Mouse (Mus musculus) brain, adult 2 months (tissue): Measurements from ENCODE around the gene Cavin1.
"Not testable (repeated sequence)": the region's sequence is repeated elsewhere in the genome, so short reads cannot be mapped to it uniquely, and the experiment has no call there.

Experiments
- DNase-seq: peaks from one replicate; pipeline ENCODE4 v3.0.0; 2011; ENCODE audit warnings: low read depth, low spot score

Gene Cavin1

GRCm38 (mm10) chr11:100970557-100970937 is at the start of gene Cavin1:
Gene Cavin1, minus strand, starts transcription at chr11:100970887.
- DNase-seq: peak; percentile 53

DNA sequence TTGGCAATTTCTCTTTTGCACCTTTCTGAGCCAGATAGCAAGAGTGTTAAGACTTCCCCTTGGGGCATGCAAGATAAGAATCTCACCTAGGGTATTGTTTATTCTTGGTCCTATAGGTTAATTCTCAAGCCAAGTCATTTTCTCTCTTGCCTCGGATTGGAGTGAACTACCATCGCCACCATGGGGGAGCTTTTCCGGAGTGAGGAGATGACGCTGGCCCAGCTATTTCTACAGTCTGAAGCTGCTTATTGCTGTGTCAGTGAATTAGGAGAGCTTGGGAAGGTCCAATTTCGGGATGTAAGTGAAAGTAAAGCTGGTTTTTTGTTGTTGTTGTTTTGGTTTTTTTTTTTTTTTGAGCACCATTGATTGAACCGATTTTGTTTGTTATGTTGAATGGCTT is 41.0 kb upstream of the Cavin1 start:
- DNase-seq: peak; percentile 71

- peak; percentile 68 for DNase-seq
These were observed 39.4 kb upstream of the Cavin1 start for GRCm38 (mm10) chr11:101009888-101010784.

DNA sequence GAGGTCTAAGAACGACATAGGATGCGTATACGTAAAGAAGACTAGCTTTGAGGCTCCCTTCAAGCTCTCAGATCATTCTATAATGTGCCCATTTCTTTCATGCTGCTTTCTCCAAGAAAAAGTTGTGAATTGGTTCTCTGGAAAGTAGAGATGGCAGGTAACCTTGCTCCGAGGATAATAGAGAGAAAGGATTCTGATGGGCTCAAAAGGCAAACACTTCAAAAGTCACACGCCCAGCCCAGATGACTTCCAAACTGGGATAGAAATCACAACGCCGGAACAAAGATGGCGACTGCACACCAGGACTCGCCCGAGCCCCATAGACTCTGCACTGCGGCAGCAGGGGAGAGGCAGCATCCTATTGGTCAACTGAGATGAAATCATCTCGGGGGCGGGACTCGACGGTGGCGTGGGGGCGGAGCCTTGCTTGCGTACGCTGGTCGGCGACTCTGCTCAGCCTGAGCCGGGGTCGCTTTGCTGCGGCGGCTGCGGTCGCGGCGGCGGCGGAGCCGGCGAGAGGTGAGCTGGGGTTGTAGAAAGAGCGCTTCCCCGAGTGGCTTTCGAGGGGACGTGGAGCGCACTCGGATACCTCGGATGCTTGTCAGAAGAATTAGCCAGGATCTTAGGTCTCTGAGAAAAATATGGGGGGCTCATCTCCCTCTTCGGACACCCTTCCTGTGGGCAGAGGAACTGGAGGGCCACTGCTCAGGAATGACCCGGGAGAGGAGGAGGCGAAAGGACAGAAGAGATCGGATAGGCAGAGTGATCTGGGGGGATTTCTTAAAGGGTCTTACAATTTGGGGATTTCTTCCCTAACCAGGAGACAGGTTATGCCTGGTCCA is 38.6 kb upstream of the Cavin1 start, which contains the start of gene Atp6v0a1:
TSS of gene Atp6v0a1 (plus strand) at position 407 of the 842 bp plus-strand sequence.
- DNase-seq: peak; percentile 99

DNA sequence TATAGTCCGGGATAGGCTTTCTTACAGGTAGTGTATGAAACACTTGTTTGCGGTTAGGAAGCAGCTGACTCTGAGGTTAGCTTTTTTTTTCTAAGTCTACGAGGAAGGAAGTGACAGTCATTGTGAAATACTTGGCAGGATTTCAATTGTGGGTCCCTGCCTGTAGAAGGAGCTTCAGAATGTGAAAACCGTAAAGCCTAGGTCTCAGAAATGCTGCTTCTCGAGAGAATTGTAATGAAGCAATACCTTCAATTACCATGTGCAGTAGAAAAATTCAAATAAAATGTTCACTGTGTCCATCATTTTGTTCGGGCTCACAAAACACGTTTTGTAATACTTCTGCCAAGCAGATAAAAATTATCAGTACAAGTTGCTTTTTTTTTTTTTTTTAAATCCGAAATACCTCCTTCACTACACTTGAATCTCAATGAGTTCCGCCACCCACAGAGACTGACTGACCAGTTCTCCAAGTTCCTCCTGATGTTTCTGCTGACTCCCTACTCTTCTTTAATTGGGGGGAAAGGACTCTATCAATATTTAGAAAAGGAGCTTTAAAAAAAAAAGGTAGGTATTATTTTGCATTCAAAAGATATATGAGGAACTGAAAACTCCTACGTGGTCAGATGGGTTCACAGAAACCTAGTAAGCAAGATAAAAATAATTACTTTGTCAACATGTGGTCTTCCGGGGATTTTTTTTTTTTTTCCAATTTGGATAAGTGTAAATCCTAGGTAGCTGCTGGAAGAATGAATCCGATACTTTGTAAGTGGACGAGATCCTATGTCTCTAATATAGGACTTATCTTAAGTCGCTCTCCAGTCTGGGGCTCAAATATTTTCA is 37.7 kb upstream of the Cavin1 start:
- DNase-seq: peak; percentile 64

DNA sequence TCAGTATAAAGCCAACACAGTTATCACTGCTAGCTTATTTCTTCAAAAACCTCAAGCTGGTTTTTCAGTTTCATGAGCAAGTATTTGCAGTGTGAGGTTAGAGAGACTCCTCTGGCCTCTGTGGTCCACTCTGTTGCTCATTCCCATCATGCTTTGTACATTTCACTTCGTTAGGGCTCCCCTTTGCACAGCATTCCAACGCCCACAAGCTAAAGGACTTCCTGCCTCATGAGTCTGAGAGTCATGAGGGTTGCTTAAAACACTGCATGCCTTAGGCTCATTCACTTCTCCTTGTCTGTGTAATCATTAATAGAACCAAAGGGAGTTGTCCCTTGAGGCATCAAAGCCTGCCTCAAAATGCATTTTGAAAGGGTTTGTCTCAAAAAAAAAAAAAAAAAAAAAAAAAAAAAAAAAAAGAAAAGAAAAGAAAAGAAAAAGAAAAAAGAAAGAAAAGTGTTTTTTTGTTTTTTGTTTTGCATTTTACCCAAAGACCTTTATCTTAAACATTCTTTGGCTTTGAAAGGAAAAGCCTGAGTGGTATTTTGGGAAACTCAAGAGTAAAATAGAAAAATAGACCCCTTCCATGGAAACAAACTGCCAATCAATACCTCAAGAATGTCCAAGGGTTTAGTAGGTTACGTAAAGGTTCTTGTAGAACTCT is 32.5 kb upstream of the Cavin1 start:
- no peak for DNase-seq

- not testable (repeated sequence) for DNase-seq
These were observed 31.3 kb upstream of the Cavin1 start for GRCm38 (mm10) chr11:101001875-101002552.

DNA sequence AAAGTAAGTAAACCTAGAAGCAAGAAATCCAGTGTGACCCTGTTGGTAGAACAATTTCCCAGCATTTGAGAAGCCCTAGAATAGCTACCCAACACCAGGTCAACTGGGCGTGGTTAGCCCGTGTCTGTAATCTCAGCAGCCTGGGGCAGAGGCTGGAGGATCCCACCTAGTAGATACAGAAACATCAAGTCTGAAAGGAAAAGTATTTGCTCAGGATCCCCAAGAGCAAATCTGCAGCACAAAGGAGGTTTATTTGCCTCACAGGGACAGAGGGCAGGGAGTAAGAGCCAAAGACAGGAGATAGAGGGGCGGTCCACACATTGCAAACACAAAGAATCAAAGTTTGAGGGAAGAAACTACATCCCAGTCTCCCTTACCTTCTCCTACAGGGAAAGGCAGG is 28.6 kb upstream of the Cavin1 start:
- no peak for DNase-seq

DNA sequence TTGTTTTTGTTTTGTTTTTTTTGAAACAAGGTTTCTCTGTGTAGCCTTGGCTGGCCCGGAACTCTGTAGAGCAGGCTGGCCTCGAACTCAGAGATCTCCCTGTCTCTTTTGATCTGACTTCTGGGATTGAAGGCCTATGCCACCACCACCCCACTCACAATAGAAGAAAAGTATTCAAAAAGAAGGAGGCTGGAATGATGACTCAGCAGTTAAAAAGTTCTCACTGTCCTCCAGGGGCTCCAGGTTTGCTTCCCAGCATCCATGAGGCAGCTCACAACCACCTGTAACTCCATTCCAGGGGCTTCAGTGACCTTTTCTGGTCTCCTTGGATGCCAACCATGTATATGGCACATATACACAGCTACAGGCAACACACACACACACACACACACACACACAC is 28.1 kb upstream of the Cavin1 start:
- DNase-seq: no peak

- DNase-seq: no peak
These were observed 25.8 kb upstream of the Cavin1 start for GRCm38 (mm10) chr11:100996501-100996900.

DNA sequence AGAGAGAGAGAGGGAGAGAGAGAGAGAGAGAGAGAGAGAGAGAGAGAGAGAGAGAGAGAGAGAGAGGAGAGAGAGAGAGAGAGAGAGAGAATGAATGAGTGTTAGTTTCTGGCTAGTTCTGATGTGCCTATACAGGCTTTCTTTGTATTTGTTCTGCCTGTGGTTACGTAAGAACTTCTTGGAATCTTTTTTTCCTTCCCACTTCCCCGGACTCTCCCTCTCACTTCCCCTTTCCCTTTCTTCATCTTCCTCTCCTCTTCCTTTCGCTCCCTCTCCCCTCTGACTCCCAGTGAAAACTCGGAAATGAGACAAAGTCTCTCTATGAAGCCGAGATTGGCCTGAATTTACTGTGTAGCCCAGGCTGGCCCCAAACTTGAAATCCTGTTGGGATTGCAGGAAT is 24.0 kb upstream of the Cavin1 start:
- DNase-seq: no peak

DNA sequence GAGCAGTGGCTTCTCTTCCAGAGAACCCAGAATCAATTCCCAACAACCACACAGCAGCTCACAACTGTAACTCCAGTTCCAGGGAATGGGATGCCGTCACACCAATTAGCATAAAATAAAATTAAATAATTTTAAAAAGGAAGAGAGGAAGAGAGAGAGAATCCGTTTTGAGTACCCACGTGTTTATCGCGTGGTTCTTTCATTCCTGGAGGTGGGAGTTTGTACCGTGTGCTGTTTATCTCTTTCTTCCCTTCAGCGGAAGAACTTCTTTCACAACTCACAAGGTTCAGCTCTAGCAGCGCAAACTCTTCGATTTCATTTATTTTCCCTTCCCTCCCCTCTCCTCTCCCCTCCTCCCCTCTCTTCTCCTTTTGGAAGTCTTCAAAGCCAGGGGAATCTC is 23.5 kb upstream of the Cavin1 start:
- DNase-seq: no peak

DNA sequence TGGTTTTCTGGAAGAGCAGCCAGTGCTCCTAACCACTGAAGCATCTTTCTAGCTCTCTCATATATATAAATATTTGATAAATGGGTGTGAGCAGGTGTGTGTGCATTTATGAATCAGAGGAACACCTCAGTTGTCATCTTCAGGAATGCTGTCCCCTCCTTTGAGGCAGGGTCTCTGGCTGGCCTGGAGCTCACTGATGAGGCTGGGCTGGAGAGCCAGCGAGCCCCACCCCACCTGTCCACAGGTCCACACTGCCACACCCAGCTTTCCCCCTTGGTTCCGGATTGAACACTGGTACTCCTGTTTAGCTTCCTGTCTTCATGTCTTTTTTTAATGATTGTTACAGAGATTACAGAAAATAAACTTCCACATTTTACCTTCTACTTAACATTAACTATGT is 22.8 kb upstream of the Cavin1 start:
- DNase-seq: no peak

DNA sequence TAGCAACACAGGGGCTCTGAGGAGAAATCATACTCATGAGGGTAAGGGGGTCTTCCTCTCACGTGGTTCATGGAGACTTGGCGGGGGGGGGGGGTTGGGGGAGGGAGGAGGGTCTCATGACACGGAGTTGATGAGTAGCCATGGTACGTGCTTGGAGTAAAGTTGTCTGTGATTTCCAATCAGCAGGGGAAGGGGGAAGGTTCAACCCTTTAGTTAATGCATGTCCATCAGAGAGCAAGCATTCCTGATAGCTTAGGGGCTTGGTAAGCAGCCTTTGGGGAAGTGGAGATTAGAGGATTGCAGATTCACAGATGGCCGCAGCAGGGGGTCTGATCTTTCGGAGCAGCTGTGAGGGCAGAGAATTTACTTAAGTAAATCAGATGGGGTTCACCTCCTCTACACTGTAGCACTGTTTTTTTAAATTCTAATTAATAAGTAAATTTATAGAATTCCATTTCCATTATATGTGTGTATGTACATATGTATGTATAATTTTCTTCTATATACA is 20.4 kb upstream of the Cavin1 start:
- DNase-seq: no peak

- no peak for DNase-seq
These were observed 19.0 kb upstream of the Cavin1 start for GRCm38 (mm10) chr11:100989666-100990065.

DNA sequence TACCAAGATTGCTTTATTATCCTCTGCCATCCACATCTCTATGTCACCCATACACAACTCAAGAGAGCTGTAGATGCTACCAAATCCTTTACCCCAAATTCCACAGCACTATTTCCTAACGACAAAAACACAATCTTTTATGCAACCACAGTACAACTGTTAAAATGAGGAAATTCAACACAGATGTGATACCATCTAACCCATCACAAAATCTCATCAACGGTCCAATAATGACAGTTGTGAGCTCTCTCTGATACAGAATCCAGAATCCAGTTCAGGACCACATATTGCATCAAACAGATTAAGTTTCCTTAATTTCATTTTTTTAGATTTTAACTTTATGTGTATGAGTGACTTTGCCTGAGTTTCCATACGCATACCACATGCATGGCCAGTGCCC is 18.0 kb upstream of the Cavin1 start:
- DNase-seq: no peak

DNA sequence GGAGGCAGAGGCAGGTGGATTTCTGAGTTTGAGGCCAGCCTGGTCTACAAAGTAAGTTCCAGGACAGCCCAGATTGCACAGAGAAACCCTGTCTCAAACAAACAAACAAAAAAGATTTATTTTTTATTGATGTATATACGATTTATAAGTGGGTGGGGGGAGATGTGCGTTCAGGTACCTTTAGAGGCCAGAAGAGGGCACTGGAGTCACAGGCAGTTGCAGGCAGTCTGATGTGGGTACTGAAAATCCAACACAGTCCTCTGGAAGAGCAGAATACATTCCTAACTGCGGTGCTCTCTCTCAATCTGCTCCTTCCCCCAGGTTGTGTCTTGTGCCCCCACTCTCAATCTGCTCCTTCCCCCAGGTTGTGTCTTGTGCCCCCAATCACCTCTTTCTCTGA is 14.9 kb upstream of the Cavin1 start:
- no peak for DNase-seq

- DNase-seq: no peak
These were observed 13.1 kb upstream of the Cavin1 start for GRCm38 (mm10) chr11:100983778-100984131.

- peak; percentile 85 for DNase-seq
These were observed 12.6 kb upstream of the Cavin1 start for GRCm38 (mm10) chr11:100983125-100983777.

DNA sequence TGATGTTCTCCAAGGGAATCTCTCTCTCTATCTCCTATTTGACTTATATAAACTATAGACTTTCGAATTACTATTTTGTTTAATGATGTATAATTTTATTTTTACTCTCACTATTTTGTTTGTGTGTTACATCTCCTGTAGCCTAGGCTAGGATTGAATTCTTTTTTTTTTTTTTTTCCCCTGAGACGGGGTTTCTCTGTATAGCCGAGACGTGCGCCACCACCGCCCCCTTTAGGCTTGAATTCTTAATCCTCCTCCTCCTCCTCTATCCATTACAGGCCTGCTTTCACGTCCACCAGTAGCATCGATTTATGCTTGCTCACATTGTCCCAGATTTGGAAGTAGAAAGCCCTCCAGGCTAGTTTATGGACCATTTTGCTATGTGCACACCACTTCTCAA is 11.4 kb upstream of the Cavin1 start:
- no peak for DNase-seq
